Mouse (Mus musculus): ENCODE results near the gene Csf2rb.
"Not testable (repeated sequence)": the region's sequence is repeated elsewhere in the genome, so short reads cannot be mapped to it uniquely, and the experiment has no call there.

Csf2rb gene

DNA sequence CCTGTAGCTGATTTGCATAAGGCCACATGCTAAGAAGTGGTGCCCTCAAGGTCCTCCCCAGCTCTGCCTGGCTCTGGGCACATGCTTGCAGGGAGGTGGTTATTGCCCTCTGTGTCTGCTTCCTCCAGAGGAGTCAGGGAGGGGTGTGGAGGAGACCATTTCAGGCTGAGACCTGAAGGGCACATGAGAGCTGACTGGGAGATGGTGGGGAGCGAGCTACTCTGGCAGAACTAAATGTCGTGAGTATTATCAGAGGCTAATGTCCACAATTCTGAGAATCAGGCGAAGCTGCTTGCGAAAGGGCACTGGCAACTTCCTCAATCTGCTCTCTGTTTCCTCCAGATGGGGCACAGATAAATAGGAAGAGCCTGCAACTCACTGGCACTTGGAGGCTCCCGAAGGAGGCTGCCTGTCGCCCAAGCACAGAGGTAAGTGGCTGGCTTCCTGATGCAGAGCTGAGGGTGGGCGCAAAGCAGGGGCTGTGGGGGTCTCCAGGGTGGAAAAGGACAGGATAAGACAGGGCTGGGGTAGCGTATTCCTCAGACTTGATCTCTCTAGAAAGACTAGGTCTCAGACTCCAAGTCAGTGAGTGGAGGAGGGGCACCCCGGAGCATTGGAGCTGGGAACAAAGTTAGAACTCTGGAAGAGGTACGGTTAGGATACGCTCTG is at the start of gene Csf2rb:
Csf2rb (plus strand) TSS at position 82 of the 669 bp plus-strand sequence.
- no peak for DNase-seq

DNA sequence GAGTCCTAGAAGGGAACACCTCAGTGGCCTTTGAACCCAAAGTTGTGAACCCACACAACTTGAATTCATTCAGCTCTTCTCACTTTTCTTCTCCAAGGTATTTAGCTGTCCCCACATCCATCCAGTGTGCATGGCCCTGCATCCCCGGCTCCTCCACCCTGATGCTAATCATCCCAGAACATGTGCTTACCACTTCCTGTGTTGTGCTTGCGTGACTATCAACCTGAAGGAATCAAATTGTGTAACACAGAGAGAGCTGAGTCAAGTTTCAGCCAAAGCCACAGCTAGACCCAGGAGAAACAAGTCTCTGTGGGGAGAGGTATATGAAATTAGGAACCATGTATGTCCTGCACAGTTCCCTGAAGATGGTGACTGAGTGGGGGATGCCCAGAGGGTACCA is 47.2 kb upstream of the Csf2rb start:
- no peak for DNase-seq

DNA sequence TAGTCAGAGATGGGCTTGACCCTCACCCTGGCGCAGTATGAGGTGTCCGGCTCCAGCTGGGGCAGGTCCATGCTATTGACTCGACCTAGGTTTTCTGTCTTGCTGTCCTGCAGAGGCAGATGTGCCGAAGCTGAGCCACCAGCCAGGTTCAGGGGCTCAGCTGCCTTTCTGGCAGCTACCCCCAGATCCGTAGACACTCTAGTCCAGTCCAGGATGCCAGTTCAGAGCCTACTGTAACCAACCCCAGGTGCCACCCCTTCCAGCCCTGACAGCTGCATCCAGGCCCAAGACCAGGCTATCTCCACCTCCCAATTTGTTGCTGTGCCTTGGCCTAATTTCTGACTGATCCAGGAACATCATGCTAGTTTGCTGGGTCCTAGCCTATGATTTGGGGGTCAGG is 37.6 kb upstream of the Csf2rb start:
- no peak for DNase-seq

DNA sequence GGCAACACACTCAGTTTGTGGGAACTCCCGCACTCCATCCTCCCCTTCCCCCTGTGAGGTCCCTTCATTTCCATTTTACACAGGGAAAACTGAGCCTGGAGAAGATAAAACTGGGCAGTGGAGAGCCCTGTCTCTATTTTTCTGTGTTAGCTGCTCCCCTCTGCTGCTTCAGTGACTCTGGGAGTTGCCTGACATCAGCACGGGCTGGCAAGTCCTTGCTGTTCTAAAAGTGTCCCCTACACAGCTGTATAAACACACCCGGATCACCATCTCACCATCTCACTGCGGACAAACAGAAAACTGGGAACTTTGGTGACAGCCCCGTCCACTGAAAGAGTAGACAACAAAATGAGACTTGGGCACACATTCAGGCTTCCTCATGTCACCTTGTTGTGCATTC is 35.8 kb upstream of the Csf2rb start:
- not testable (repeated sequence) for DNase-seq

DNA sequence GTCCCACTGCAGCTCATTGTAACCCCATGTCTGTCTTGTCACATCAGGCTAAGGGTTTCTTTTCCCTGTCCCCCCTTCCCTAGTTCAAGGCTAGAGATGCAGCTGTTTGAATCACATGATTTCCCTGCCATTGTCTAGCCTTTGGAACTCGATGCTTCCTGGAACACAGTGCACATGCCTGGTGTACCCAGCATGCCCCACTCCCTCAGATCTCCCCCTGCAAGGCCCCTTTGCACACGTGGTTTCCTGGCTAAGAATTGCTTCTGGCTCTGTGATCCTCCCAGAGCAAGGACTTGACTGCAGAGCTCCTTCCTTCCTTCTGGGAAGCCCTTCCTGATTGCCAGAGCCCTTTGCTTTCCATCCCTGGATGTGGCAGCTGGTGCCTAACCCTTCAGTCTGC is 32.3 kb upstream of the Csf2rb start:
- DNase-seq, result not testable (repeated sequence)

DNA sequence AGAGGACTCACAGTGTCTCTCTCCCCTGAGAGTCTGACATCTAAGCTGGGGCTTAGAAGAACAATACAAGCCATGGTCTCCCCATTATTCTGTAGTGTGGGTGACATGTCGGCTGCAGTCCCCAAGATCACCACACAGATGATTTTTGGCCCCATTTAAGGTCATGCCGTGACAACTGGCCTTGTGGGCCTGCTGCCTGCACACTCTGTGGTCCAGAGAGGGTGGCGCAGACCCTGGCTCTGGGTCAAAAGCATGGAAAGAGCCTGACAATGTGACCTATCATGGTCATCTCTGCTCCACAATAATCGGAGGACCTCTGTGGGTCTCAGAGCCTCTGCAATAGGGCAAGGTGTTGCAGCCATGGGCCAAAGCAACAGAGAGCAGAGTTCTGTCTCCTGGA is 31.8 kb upstream of the Csf2rb start:
- no peak for DNase-seq

DNA sequence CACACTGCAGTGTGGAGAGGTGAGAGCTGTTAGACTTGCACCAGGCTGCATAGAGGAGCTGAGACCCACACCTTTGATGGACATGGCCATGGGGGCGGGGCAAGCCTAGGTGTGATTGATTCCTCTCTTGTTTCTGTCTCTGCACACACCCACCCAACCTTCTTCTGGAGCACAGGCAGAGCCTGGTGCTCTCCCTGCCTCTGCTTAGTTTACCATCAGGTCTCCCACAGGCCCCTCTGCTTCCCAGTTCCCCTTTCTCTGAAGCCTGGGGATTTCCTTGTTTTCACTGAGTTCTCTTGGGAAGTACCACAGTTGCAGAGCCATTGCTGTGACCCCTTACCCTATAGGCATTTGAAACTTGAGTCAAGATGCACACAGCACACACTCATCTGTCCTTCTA is 27.0 kb upstream of the Csf2rb start:
- no peak for DNase-seq

DNA sequence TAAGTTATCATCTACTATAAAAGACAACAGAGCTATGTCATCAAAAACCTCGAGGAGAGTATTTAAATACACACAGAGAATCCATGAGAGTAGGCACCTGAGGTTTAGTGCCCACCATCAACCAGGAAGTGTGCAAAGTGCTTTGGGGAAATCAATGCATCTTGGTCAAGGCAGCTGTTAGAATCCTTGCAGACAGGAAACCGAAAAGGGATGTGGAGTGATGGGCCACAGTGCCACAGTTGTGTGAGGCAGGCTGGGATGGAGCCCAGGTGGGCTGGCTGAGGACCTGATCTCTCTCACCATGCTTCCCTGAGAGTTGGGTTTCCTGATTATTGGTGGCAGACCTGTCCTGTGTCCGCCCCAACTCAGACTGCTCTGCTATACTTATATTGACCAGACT is 25.9 kb upstream of the Csf2rb start:
- DNase-seq, result no peak

DNA sequence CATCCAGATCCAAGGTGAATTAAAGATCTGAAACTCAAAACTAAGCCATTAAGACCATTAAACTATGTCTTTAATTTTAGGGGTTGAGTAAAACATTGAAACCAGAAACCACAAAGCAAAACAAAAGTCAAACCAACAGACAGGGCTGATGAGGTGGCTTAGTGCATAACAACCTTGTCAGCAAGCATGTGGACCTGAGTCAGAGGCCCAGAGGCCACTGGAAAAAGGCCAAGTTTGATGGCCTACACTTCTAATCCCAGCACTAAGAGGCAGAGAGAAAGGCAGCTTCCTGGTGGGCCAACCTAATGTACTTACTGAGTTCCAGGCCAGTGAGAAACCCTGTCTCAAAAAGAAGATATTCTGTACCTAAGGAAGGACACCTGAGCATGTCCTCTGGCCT is 24.8 kb upstream of the Csf2rb start:
- no peak for DNase-seq

DNA sequence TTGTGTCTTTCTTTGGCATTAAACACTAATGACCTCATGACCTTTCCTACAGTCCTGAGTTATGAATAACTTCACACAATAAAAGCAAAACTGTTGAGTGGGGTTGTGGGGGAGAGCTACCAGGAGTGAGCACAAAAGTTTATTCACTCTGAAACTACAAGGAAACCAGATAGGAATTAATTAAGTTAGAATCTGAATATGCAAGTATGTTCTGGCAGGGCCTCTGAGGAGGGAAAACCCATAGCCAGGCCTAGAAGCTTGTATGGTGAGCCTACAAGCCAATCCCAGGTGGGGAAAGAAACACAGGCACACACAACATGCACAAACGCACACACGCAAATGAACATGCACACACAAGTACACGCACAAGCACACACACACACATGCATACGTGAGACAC is 22.8 kb upstream of the Csf2rb start:
- no peak for DNase-seq

DNA sequence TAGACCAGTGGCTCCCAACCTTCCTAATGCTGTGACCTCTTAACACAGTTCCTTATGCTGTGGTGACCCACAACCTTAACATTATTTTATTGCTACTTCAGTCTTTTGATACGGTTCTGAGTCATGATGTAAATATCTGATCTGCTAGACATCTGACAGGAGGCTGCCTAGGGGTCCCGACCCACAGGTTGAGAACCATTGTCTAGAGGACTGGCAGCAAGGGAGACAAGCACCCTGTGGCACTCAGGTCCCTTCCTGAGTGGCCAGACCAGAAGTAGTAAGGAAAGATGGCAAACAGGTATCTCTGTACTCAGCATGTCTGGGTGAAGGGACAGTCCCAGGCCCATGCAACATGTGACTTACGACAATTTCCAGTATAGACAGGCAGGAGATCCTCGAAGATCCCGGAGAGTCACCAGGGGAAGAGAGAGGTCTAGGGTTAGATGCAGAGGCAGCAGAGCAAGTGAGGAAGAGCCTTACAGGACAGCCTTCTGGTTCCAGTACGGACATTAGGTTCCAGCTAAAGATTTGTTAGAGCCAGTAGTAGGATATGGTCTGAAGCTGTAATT is 21.8 kb upstream of the Csf2rb start:
- no peak for DNase-seq

DNA sequence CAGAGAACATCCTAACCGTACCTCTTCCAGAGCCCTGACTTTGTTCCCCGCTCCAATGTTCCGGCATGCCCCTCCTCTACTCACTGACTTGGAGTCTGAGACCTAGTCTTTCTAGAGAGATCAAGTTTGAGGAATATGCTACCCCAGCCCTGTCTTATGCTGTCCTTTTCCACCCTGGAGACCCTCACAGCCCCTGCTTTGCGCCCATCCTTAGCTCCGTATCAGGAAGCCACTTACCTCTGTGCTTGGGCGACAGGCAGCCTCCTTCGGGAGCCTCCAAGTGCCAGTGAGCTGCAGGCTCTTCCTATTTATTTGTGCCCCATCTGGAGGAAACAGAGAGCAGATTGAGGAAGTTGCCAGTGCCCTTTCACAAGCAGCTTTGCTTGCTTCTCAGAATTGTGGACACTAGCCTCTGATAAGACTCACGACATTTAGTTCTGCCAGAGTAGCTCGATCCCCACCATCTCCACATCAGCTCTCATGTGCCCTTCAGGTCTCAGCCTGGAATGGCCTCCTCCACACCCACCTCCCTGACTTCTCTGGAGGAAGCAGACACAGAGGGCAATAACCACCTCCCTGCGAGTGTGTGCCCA is 20.1 kb upstream of the Csf2rb start, which contains the start of gene Csf2rb2:
Csf2rb2 (minus strand) TSS at position 381 of the 593 bp plus-strand sequence.
- no peak for DNase-seq

DNA sequence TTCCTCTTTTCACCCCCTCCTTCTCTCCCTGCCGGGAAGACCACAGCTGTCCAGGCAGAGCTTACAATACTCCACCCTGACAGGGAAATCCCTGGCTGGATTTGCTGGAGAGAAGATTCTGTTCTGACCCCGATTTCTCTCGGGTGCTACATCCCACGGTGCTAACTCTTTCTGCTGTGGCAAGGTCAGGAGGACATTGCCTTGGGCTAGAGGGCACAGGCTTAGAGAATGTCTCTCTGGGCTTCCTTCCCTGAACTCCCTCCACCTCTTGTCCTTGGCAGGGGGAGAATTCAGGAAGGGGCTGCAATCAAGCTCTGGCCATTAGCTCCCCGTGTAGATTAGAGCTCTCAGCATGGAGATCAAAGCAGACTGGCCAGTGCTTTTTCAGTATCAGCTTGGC is 15.7 kb upstream of the Csf2rb start:
- DNase-seq, result no peak

DNA sequence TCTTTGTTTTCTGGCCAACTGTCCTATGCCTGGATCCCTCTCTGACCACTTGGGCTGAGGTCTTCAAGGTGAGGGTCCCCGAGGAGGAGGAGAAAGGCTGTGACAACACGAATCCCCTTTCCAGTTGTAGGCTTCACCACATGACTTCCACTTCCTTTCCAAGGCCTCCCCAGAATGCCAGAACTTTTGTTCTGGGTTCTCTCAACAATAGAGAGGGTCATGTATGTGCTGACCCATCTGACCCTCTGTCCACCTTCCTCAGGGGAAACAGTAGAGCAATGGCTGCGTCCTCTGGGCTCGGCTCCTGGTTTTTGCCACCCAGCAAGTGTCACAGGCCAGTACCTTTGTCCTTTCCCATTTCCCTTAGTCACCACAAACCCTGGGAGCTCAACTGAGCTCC is 14.6 kb upstream of the Csf2rb start:
- DNase-seq, result no peak

DNA sequence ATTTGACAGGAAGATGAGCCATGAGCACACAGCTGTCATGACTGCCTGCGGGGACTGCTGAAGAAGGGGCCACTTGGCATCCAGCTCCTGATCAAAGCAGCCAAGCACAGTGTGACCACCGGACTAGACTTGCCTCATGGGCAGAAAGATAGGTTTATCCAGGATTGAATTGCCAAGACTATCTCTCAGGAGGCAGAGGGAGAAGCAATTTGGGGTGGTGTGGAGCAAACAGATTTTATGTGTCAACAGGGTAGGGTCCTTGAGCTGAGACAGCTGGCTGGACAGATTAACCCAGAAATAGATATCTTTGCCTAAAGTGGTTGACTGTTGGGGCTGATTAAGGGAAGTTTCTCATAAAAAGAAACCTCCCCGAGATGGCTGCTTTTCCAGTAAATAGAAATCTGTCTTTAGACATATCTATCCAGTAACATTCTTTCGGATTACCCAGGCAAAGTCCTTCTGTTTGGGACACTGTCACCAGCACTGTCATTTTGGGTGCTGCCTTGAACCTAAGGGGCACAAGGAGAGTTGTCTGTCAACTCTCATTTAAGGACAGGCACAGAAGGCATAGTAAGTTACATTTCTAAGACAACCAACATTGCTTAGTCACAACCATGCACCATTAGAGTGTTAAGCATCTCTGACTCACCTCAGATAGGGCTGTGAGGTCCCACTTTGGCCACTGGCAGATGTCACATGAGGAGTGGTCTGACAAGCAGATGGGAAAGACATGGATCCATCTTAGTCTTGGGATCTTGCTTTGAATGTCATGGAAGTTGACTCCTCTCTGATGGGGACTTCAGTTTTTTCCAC is 12.9 kb upstream of the Csf2rb start:
- not testable (repeated sequence) for DNase-seq

DNA sequence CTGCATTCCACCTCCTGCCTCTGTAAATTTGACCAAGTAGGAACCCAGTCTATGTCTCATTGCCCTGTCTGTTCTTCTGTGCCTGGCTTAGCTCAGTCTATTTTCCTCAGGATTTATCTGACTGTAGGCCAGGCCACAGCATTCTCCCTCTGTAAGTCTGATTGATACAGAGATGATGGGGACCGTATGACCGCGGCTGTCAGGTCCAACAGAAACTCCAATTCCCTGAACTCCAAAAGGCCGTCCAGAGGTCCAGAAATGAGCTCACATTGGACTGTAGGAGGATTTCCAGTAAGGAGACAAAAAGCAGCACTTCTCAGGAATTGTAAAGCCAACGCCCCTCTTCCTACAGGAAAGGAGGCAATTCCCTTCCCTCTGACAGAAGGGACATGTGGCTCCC is 11.9 kb upstream of the Csf2rb start:
- not testable (repeated sequence) for DNase-seq

DNA sequence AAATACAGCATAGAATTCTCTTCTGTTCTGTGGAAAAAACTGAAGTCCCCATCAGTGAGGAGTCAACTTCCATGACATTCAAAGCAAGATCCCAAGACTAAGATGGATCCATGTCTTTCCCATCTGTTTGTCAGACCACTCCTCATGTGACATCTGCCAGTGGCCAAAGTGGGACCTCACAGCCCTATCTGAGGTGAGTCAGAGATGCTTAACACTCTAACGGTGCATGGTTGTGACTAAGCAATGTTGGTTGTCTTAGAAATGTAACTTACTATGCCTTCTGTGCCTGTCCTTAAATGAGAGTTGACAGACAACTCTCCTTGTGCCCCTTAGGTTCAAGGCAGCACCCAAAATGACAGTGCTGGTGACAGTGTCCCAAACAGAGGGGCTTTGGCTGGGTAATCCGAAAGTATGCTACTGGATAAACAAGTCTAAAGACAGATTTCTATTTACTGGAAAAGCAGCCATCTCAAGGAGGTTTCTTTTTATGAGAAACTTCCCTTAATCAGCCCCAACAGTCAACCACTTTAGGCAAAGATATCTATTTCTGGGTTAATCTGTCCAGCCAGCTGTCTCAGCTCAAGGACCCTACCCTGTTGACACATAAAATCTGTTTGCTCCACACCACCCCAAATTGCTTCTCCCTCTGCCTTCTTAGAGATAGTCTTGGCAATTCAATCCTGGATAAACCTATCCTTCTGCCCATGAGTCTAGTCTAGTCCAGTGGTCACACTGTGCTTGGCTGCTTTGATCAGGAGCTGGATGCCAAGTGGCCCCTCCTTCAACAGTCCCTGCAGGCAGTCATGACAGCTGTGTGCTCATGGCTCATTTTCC is 7.0 kb upstream of the Csf2rb start:
- DNase-seq, result not testable (repeated sequence)

DNA sequence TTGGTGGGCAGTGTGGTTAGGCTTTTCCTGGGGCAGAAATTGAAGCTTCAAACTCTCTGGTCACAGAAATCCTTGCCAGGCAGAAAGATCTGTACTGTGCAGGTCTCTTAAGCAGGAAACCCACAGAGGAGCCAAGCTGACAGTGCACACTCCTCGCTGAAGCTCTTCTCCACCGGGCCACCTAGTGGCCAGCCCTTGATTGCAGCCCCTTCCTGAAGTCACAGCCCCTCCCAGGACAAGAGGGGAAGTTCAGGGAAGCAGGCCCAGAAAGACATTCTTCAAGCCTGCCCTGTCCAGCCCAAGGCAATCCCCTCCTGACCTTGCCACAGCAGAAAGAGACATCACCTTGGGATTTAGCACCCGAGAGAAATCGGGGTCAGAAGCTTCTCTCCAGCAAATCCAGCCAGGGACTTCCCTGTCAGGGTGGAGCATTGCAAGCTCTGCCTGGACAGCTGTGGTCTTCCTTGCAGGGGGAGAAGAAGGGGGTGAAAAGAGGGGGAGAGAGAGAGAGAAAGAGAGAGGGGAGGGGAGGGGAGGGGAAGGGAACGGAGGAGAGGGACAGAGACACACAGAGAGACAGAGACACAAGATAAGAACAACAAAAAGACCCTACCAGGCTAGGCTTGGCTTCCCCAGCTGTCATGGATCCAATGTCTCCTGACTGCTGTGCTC is 4.6 kb upstream of the Csf2rb start:
- peak; percentile 65 for DNase-seq

DNA sequence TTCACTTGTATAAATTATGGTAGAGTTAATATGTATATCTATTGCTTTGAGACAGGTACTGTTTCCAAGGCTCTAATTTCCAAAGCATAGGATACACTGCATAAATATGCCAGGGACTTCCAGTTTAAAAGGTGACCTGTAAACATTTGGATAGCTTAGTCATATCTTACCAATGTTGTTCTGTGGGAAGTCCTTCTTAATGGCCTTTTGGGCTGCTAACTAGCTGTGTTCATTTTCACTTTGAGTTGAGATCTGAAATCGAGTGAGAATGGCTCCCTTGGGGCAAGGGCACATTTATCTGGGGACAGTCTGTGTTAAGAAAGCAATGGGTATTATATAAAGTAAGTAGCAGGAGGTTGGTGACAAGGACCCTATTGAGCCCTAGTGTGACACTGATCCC is 2.2 kb upstream of the Csf2rb start:
- no peak for DNase-seq

DNA sequence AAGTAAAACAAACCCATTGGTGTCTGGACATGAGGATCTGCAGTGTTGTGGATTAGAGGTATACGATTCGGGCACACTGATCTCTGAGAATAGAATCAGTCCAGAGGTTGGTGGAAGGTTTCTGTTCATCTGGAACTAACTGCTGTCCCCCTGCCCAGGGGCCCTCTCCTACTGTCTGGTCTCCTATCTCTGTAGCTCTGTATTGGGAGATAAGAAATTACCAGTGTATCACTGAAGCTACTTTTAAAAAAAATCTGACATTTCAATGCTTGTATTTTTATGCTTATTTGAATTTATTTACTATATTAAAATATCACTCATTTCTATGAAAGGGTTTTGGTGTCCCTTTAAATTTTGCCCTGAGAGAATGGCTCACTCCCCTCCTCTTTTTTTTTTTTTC is 1.3 kb upstream of the Csf2rb start:
- DNase-seq, result no peak

DNA sequence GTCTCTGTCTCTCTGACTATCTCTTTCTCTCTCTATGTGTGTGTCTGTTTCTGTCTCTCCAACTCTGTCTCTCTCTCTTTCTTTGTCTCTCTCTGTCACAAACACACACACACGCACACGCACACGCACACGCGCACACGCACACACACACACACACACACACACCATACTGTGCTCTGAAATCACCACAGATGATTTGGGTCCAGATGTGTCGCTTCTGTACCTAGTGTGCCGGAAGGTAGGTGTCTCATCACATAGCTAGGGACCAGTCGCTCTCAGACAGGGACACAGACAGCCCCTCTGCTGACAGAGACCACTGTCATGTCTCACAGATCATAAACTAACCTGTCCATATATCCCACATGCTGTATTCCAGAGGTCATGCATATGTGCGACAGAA is 1.2 kb downstream of the Csf2rb start:
- no peak for DNase-seq

DNA sequence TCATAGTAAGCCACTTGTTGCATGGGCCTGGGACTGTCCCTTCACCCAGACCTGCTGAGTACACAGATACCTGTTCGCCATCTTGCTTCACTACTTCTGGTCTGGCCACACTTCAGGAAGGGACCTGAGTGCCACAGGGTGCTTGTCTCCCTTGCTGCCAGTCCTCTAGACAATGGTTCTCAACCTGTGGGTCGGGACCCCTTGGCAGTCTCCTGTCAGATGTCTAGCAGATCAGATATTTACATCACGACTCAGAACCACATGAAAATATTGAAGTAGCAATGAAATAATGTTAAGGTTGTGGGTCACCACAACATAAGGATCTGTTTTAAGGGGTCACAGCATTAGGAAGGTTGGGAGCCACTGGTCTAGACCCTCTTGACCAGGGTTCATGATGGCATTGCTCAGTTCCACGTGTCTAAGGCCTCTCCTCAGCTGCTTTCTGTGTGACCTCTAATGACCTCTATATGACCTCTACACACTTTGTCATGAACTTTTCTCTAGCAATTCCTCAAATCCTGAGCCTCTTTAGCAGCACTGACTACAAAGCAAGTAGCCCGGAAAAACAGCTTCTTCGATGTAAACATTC is 2.3 kb downstream of the Csf2rb start:
- DNase-seq, result not testable (repeated sequence)

Data from right cerebral cortex, postnatal 4 days (tissue).